Mouse (Mus musculus) splenic B cell, adult 2 months (primary cell): ENCODE measurements at regions not wholly inside any gene's neighbourhood (a gene's known extent, or its start where the extent isn't known, plus 50 kb on each side); places are given as distances from the start of the nearest gene placed in this dataset.

Experiments used
- DNase-seq: peaks from one replicate; pipeline ENCODE4 v3.0.0-alpha.2; 2011; ENCODE audit warnings: low read depth, low spot score
- H3K27me3 ChIP-seq: 2 replicates; pipeline ENCODE4 v1.6.1; 2012; ENCODE audit warnings: mild to moderate bottlenecking, low read length, moderate library complexity, mixed read lengths; ENCODE audit not compliant: control insufficient read depth, poor library complexity, insufficient read depth, severe bottlenecking
- H3K36me3 ChIP-seq: 2 replicates; pipeline ENCODE4 v1.6.1; 2012; ENCODE audit warnings: mild to moderate bottlenecking, low read length, moderate library complexity, mixed read lengths; ENCODE audit not compliant: control insufficient read depth, poor library complexity, insufficient read depth, severe bottlenecking

DNA sequence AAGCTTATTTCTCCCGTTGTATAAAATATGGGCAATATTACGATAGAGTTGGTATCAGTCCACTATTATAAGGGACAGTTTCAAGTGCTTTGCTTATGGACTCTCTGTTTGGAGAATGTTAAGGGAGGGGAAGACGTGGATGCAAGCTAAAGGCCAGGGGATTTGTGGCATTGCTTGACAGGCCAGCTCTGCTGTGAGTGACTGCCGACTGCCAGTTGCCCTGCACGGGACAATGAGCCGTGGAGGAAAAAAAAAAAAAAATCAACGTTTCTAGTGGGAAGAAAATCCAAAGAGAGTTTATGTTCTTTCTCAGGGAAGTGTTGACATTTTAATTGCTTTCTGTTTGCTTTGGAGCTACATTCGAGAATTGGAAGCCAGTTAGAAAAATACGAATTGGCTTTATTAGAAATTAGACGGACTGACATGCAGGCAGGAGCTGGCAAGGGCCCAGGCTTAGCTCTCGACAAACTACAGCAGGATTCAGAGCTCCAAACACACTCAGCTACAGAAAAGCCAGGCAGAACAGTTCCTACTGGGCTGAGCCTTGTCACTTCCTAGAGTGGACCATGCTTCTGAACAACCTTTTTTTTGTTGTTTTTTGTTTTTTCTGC lies 127.5 kb downstream of the Btg1 start:
- no peaks in the 10 kb centered on the region for H3K27me3 ChIP-seq
- DNase-seq = no peak

DNA sequence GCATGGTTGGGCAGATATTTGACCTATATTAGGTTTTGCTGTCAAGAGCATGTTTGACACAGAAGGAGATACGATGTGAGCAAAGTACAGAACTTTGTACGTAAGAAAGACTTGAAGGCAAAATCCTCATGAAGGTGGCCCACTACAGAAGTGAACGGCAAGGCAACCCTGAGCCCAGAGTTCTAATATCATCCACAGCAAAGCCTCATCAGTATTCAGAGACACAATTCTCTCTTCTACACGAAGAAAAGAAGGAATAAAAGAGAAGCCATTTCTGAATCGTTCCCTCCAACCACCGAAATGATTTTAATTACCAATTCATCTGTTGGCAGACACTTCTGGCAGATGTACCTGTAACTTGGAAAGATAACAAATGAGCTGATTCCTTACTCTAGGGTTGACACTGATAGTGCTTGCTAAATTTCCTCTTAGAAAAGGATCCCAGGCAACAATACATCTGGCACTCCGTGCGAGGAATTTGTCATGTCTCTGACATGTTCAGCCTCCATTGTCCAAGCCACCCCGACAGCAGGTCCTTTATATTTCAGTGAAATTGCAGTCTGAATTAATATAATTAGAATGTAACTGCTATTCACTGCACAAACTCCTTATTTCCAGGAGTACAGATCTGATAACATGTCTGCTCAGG lies 130.3 kb downstream of the Btg1 start:
- H3K36me3 ChIP-seq = no peaks in the 10 kb centered on the region
- DNase-seq = no peak

More for the DNA sequence above, 127.5 kb downstream of the Btg1 start:
- H3K36me3 ChIP-seq = no peaks in the 10 kb centered on the region

DNA sequence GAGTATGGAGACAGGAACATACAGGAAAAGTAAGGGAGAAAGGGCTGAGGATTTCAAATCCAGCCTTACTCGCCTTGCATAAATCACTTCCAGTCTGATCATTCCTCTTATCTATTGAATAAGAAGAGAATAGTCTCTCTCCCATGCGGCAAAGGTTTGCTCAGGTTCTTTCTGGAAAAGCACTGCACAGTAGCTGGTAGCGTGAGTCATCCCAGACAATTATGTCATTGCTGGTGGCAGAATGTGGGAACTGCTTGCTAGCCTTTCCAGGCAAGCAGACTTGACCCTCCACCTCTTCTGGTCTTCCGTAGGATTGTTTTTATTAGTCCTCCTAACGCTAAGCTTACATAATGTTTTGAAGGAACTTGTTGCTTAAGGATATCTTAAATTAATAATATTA lies 134.1 kb downstream of the Btg1 start:
- Histone ChIP-seq H3K36me3 (no peaks in the 10 kb centered on the region), H3K27me3 (no peaks in the 10 kb centered on the region)
- DNase-seq = no peak

More for the DNA sequence above, 130.3 kb downstream of the Btg1 start:
- no peaks in the 10 kb centered on the region for H3K27me3 ChIP-seq

DNA sequence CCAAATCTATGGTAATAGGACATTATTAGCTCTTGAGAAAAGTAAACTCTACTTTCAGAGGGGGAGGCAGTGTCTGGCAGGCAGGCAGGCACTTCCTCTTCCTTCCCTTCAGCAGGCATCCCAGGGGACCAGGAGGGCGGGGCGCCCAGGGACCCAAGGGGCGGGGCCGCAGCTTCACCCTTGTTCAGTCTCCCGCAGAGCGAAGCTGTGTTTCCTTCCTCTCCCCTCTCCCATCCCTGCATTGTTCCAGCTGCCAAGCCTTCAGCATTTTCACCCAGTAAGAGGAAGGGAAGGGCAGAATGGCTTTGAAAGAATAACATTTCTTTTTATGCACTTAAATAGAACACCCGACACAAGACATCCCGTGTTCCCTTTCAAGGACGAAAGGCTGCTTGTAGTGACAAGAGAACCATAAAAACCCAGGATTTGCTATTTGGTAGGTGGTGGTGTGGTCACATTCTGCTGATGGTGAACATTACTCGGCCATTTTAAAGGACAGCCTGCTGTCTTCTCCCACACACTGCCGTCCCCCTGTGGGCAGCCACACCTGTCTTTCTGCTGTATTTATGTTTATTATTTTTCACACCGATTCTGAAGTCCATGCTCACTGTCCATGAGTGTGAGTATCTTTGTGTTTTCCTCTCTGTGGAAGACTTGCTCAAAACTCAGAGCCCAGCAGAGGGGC lies 134.9 kb downstream of the Btg1 start:
- Histone ChIP-seq H3K27me3 (no peaks in the 10 kb centered on the region), H3K36me3 (no peaks in the 10 kb centered on the region)
- DNase-seq = peak; percentile 95

DNA sequence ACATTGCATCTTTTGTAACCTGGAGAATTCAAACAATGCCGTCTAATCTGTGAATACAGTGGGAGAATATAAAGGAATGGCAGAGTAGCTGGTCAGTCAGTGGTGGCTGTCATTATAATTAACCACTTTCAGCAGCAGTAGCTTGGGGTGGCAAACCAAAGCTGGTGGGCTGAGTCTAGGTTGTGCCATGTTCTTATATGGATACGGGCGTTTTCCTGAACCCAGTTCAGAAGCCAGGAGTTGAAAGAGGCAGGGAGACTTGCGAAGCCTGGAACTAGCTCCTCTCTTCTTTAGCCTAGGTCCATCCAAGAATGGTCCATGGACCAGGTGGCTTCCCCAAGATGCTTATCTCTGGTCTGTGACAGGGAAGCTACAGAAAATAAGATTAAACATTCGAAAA lies 135.7 kb downstream of the Btg1 start:
- Histone ChIP-seq H3K36me3 (no peaks in the 10 kb centered on the region), H3K27me3 (no peaks in the 10 kb centered on the region)
- no peak for DNase-seq

DNA sequence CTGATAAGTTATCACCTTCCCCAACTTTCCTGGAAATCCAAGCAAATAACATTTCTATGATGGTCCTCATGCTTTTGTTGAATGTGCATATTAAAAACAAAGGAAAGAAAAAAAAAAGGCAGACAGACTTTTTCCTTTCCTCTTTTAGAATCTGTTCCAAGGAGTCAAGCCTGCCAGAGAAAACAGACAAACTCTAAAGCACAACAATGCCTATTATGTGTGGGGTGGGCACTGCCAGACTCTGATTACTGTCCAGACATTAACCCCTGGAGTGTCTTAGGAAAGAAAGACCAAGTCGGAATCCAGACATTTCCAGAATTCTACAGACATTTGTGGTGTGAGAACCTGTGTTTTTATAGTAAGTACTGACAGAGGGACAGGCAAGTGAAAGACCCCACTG lies 136.7 kb downstream of the Btg1 start:
- H3K27me3 ChIP-seq = no peaks in the 10 kb centered on the region
- H3K36me3 ChIP-seq = no peaks in the 10 kb centered on the region
- DNase-seq = no peak

DNA sequence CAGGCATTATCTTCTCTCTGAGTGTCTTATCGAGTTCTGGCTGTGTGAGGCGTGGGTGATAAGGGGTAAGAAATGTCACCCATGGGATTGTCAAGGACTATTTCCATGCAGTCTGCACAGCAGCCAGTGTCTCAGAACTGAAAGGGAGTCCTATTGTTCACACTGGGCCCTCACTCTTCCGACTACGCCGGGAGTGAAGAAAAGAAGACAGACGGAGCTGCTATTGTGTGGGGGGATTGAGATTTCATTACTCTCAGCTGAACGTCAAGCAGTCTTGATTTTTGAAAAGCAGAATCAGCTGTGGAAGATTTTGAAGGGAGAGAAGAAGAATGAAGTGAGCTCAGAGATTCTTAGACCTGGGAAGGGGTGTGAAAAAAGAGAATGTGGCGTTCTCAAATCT lies 138.9 kb downstream of the Btg1 start:
- Histone ChIP-seq H3K36me3 (no peaks in the 10 kb centered on the region), H3K27me3 (no peaks in the 10 kb centered on the region)
- DNase-seq = no peak

DNA sequence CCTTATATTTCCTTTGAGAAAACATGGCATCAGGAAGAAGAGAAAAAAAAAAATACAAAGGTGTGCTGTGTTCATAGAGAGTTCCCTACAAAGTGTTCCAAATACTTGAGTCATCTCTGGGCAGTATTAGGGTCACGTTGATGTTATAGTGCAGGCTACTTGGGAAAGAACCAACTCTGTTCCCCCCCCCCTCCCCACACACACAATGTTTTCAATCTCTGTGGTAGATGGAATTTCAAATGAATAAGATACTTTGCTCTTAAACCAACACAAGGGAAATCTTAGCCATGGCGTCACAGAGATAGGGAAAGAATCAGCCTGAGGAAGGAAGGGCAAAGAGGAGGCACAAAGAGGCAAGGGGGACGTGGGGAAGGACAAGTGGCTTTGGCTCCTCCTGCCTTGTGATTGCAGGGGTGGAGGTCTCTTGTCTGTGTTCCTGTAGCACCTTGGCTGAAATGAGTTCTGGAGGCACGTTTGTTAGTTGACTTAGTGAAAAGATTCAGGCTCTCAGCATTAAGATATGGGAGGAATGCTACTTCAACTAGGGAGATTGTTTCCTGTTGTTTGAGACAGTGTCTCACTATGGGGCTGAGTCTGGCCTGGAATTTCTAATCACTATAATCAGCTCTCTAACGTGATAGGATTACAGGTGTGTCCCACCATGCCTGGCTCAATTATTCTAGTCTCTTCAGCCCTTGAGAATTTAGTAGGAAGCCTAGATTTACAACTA lies 139.7 kb downstream of the Btg1 start:
- H3K27me3 ChIP-seq = no peaks in the 10 kb centered on the region
- DNase-seq = no peak

DNA sequence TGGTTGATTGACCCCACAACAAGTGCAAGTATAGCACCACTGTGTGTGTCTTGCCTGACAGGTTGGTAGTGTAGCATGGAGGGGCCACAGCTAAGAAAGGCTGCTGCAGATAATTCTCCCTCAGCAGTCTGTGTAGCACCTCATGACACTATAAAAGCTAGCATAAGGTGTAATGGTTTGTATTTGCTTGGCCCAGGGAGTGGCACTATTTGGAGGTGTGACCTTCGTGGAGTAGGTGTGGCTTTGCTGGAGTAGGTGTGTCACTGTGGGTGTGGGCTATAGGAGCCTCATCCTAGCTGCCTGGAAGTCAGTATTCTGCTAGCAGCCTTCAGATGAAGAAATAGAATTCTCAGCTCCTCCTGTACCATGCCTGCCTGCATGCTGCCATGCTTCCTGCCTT lies 140.5 kb downstream of the Btg1 start:
- H3K36me3 ChIP-seq = no peaks in the 10 kb centered on the region
- DNase-seq = no peak
- H3K27me3 ChIP-seq = no peaks in the 10 kb centered on the region

More for the DNA sequence above, 139.7 kb downstream of the Btg1 start:
- no peaks in the 10 kb centered on the region for H3K36me3 ChIP-seq

DNA sequence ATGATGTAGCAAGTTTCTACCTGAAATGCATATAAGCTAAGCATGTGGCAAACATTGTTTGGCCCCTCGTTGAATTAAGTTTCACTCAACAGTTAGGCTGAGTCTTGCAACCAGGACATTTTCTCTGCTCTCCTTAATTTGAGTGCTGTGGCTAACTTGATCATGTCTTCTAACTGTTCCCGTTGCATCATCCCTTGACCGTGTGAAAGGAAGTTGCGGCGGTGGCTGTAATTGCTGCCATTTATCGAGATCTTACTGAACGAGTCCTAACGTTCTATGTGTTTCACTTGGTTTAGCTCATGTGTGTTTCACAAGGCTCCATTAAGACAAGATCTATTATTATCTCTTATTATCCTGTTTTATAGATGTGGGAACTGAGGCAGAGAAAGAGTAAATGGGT lies 144.8 kb downstream of the Btg1 start:
- Histone ChIP-seq H3K27me3 (no peaks in the 10 kb centered on the region), H3K36me3 (no peaks in the 10 kb centered on the region)
- no peak for DNase-seq

DNA sequence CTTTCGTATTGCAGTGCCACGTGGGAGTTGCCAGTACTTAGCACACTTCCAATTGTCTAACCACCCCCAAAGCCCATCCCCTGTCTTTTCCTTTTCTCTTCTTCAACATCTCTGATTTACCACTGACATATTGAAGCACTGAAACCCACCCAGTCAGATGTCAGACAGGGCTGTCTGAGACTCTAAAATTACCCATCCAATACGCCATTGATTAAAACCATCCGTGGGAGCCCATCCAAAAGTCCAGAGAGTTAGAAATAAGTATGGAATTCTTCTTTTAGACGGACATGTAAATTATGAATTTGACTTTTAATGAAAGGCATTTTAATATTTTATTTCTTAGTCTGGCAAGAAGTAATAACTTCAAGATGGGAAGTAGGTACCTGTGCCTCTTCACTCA lies 148.8 kb downstream of the Btg1 start:
- DNase-seq = no peak
- H3K36me3 ChIP-seq = no peaks in the 10 kb centered on the region
- H3K27me3 ChIP-seq = no peaks in the 10 kb centered on the region

DNA sequence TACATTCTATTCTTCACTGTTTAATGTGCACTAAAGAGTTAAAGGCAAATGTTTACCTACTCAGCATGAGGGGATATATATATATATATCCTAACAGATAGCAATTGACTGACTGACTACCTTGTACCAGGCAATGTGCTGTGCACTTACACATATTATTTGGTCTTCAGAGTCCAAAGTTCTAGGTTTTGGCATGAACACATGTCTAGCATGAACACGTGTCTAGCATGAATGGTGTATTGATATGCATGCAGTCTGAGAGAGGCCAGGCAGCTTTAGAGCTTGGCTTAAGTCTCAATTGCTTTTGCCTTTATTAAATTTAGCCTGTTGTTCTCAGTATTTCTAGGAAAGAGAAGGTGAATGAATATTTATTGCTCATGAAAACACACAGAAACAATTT lies 161.4 kb downstream of the Btg1 start:
- DNase-seq = no peak
- Histone ChIP-seq H3K27me3 (no peaks in the 10 kb centered on the region), H3K36me3 (no peaks in the 10 kb centered on the region)

DNA sequence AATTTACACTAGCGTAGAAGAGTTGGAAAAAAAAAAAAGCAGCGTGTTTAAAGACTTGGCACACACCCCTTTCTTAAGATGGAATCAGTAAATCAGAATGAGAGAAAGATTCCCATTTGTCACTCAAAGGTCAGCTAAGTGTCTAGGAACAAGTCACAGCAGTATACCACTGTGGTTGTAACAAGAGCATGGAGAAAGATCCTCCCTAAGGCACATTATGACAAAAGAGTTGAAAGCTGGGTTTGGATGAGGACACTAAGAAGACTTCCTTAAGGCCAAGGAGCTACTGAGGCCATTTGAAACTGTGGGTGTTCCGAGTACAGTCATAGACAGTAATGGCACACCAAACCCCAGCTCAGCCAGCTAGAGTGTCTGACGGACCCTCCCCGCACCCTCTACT lies 167.2 kb downstream of the Btg1 start:
- H3K36me3 ChIP-seq = no peaks in the 10 kb centered on the region
- H3K27me3 ChIP-seq = no peaks in the 10 kb centered on the region
- no peak for DNase-seq

DNA sequence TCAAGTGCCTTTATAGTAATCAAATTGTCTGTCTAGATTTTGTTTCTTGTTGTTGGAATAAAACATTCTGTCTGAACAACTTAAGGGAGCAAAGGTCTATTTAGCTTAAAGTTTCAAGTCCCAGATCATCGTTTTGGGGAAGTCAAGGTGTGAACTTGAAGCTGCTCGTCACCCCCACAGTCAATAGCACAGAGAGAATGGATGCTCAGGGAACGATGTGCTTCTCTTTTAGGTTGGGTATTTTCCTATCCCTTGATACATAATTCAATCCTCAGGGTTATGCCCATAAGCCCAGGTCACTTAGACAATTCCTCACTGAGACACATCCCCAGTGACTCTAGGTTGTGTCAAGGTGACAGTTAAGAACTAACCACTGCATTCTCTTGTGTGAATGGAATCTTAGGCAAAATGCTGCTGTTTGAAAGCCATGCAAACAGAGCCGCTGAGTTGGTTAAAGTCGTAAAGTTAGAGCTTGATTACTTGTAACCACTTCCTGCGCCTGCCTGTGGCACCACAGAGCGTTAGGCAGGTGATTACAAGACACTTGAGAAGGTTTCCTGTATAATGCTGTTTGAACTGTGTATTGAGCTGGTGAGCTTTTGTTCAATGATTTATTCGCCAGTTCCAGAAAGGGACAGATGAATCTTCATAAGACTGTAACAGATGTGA lies 170.2 kb downstream of the Btg1 start:
- H3K27me3 ChIP-seq = no peaks in the 10 kb centered on the region
- peak; percentile 60 for DNase-seq
- no peaks in the 10 kb centered on the region for H3K36me3 ChIP-seq

DNA sequence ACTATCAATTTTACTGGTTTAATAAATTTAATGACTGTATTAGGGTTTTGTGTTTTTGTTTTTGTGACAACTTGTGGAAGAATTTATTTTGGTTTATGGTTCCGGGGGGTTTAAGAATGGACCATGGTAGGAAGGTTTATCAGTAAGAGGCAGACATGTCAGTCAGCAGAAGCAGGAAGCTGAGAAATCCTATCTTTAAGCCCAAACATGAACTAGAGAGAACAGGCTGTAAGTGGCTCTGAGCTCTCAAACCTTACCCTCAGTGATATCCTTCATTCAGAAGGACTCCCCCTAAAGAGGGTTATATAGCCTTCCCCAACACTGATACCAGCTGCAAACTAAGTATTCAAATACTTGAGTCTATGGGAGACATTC lies 170.8 kb downstream of the Btg1 start:
- DNase-seq = no peak
- Histone ChIP-seq H3K27me3 (no peaks in the 10 kb centered on the region), H3K36me3 (no peaks in the 10 kb centered on the region)
